Mouse (Mus musculus) spleen, postnatal 14 days (tissue): Measurements from ENCODE around the gene Cux1.

Experiments used
- DNase-seq, 2 experiments: peaks; one replicate each; pipeline ENCODE4 v3.0.0; 2021 to 2022; ENCODE audit warnings: low spot score in 2 of 2

The Cux1 gene

GRCm38 (mm10) chr5:136510609-136511008 is 56.7 kb downstream of the Cux1 start:
- DNase-seq = no peak

- no peak for DNase-seq
Observed at GRCm38 (mm10) chr5:136507629-136508028, 59.7 kb downstream of the Cux1 start.

- no peak for DNase-seq
Observed at GRCm38 (mm10) chr5:136506262-136506661, 61.0 kb downstream of the Cux1 start.

GRCm38 (mm10) chr5:136502491-136503086 is 64.7 kb downstream of the Cux1 start:
- no peak for DNase-seq

- DNase-seq = no peak
Observed at GRCm38 (mm10) chr5:136500307-136500871, 66.9 kb downstream of the Cux1 start.

GRCm38 (mm10) chr5:136499316-136499715 is 68.0 kb downstream of the Cux1 start:
- no peak for DNase-seq

DNA sequence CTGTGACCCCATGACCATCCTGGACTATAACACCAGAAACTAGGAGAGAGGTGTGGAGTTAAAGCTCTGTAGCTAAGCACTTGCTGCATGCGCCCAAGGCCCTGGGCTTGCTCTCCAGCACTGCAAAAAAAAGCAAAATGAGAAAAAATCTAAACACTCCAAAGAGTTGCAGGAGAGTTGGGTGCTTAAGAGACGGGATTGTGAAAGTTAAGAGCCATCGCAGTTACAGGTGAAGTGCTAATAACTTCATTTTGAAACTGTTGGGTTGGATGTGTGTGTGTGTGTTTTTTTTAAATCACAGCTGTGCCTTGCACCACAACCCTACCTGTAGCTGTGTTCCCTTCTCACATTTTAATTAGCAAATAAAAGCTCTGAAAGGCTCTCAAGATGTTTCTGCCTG is 68.5 kb downstream of the Cux1 start:
- DNase-seq = no peak

DNA sequence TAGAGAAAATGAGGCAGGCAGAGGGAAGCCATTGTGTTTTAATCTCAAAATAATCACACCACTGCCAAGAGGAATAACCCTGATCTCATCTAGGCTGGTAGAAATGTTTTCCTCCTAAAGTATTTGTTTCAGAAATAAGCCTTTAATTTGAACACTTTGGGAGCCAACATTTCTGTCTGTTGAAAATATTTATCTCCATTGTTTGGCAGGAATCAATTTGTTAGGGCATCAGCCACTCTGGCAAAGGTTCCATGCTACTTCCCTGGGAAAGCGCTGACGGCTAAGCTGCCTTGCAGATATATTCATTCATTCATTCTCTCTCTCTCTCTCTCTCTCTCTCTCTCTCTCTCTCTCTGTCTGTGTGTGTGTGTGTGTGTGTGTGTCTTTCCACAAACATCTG is 70.0 kb downstream of the Cux1 start:
- DNase-seq = no peak

DNA sequence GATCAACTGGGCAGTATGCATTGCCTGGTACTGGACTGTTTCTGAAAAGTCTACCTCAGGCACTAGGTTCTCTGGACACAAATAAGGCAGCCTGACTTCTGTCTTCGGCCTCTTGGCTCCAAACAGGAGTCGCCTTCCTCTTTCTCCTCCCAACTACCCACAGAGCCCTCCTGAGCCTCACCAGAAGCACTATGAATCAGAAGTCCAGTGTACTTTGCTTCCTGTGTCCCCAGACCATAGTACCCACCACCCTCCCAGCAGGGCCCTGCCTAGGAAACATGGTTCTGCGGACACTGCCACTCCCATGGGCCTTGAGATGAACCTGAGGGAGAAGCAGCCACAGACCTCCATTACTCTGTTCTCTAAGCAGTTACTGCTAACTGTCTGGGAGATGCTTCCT is 71.7 kb downstream of the Cux1 start:
- DNase-seq = no peak

GRCm38 (mm10) chr5:136494927-136495326 is 72.4 kb downstream of the Cux1 start:
- DNase-seq = no peak

DNA sequence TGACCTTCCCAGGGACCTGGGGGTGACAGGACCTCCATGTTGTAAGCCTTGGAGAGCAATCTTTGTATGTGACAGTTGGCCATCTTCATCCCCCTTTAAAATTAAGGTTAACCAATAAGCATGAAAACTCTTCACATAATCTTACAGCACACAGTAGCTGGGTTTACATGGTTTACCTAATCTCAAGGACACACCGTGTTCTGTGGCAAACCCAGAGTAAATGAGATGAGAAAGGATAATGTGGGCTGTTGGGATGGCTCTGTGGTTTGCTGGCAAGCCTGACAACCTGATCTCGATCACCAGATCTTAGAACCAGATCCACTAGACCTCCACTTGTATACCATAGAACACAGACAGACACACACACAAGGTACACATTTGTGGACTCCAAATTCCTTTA is 73.0 kb downstream of the Cux1 start:
- DNase-seq = no peak

DNA sequence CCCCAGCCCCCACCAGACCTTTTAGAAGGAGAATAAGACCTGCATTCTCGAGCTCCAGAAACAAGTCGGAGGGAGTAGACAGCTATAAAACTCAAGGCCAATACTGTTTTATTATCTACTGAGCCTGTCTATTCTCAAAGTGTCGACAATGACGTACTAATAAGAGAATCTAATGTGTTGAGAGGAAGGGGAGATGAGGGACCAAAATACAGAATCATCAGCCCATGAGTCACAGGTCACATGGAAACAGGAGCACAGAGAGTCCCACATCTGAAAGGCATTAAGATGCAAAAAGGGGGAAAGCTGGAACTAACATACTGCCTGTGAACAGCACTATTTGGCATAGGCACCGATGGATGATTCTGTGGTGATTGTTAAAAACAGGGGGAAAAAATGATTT is 77.8 kb downstream of the Cux1 start:
- no peak for DNase-seq

DNA sequence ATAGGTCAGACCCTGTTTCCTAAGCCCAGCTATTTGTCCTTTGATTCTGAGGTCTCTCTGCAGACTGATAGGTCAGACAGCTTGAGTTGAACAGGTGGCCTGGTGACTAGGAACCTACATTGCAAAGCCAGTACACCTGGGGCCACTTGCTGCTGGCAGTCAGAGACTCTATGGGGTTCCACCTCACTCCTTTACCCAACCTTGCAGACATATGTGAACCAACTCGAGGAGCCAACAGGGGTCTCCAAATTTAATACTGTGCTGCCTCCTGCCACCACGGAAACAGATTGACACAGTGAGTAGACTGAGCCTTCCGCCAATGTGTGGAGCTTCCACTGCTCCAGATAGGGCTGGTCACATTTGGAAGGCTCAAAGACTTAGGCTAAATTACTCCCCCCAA is 78.6 kb downstream of the Cux1 start:
- no peak for DNase-seq

- DNase-seq = no peak
Observed at GRCm38 (mm10) chr5:136488223-136488622, 79.1 kb downstream of the Cux1 start.

GRCm38 (mm10) chr5:136487397-136488093 is 79.7 kb downstream of the Cux1 start:
- DNase-seq = no peak

GRCm38 (mm10) chr5:136486401-136486800 is 80.9 kb downstream of the Cux1 start:
- no peak for DNase-seq

GRCm38 (mm10) chr5:136485397-136485796 is 81.9 kb downstream of the Cux1 start:
- no peak for DNase-seq

GRCm38 (mm10) chr5:136482434-136482833 is 84.9 kb downstream of the Cux1 start:
- no peak for DNase-seq

DNA sequence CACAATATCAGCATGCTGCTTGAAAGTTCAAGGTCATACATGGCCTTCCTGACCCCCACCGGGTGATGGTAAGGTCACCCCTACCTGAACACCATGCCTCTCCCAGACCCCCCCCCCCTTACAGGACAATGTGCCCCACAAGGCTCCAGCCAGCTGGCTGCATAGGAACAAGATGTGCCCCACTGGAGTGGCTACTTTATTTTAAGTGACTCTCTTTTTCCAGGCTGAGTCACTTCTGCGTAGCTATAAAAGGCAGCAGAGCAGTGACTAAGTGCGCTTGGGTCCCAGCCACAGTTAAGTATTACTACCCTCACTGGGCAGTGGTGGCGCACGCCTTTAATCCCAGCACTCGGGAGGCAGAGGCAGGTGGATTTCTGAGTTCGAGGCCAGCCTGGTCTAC is 86.7 kb downstream of the Cux1 start:
- DNase-seq = no peak

GRCm38 (mm10) chr5:136479801-136480200 is 87.5 kb downstream of the Cux1 start:
- no peak for DNase-seq

GRCm38 (mm10) chr5:136479024-136479763 is 88.1 kb downstream of the Cux1 start:
- DNase-seq = no peak

DNA sequence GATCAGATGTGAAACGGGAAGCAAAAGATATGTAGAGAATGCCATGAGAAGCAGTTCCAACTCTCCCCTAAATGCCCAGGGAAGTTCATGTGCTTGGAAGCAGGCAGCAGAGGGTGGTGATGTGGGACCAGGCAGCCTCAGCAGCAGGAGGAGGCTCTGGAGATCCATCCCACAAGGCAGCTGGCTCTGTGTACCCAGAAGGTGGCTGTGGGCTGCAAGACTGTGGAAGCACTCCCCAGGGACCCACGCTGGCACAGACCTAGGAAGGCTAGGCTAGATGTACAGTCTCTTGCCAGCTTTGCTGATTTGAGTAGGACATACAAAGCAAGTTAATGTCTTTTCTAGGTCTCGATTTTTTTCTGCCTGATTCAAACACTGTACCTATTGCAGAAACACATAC is 91.0 kb downstream of the Cux1 start:
- no peak for DNase-seq

GRCm38 (mm10) chr5:136475161-136475560 is 92.1 kb downstream of the Cux1 start:
- no peak for DNase-seq
